Mouse (Mus musculus): ENCODE results near the gene Rab35. TPM values are rescaled to one million over a fixed set of nuclear protein-coding genes. Genes with fewer than 3 reads are reported as not detected.

Rab35 gene
- polyA plus RNA-seq, 1 experiment from 2014 or later, result 19.3 TPM

GRCm38 (mm10) chr5:115696811-115697210 lies 65.1 kb downstream of the Rab35 start:
- Histone ChIP-seq H3K4me2 (ENCODE audit: low read depth, low read length) (no peak overlapping the region), H3K9me3 (ENCODE audit: control insufficient read depth, low read length) (no peaks in the 10 kb centered on the region), H3K9ac (ENCODE audit: low read depth, low read length) (no peak overlapping the region), H3K27ac (replicated peaks; ENCODE audit: low read depth, low read length) (no peak overlapping the region), H3K27me3 (replicated peaks; ENCODE audit: control insufficient read depth, insufficient read depth, low read length) (no peaks in the 10 kb centered on the region), H3K4me3 (ENCODE audit: low read depth, low read length) (no peak overlapping the region), H3K4me1 (ENCODE audit: control insufficient read depth, insufficient read depth, low read length) (no peaks in the 10 kb centered on the region), H3K36me3 (ENCODE audit: control insufficient read depth, insufficient read depth, low read length) (no peaks in the 10 kb centered on the region)
- ATAC-seq (ENCODE audit: low read depth) (no peak), DNase-seq (ENCODE audit: low spot score) (no peak)
- WGBS, result 64% methylated on average over 4 of the region's 5 CpGs

Small RNA genes lying within 50 kb of the gene (microRNA-seq; reads per million reads assigned to microRNA genes)
- gene Mir7030 (ENCODE audit: borderline number of aligned reads), result not detected

Other genes with a start within 250 kb of the Rab35 start
- 16.0 and 16.2 TPM in 2 replicates for gene Msi1, start 202.3 kb upstream of the Rab35 start, polyA plus RNA-seq (2014; fragmentation: Nextera tagmentation; extraction: Ambion mirVana)
- gene Pla2g1b, start 165.6 kb upstream of the Rab35 start, polyA plus RNA-seq (2014; fragmentation: Nextera tagmentation; extraction: Ambion mirVana), result not detected in 2 replicates
- 13.9 and 20.3 TPM in 2 replicates for gene Sirt4, start 147.2 kb upstream of the Rab35 start, polyA plus RNA-seq (2014; fragmentation: Nextera tagmentation; extraction: Ambion mirVana)
- gene Pxn, start 125.2 kb upstream of the Rab35 start, polyA plus RNA-seq (2014; fragmentation: Nextera tagmentation; extraction: Ambion mirVana), result 28.6 and 28.8 TPM in 2 replicates
- gene Rplp0, start 72.4 kb upstream of the Rab35 start, polyA plus RNA-seq (2014; fragmentation: Nextera tagmentation; extraction: Ambion mirVana), result 1,928 and 1,996 TPM in 2 replicates
- 40.3 and 41.9 TPM in 2 replicates for gene Gcn1l1, start 66.7 kb upstream of the Rab35 start, polyA plus RNA-seq (2014; fragmentation: Nextera tagmentation; extraction: Ambion mirVana)
- gene Bicdl1, start 99.7 kb downstream of the Rab35 start, polyA plus RNA-seq (2014; fragmentation: Nextera tagmentation; extraction: Ambion mirVana), result 13.7 and 14.5 TPM in 2 replicates
- gene Cit, start 213.4 kb downstream of the Rab35 start, polyA plus RNA-seq (2014; fragmentation: Nextera tagmentation; extraction: Ambion mirVana), result 16.6 and 16.8 TPM in 2 replicates